Mouse (Mus musculus) ovary, postnatal 36 days (tissue): ENCODE data around the gene Galk2.

ENCODE experiments used
- DNase-seq: peaks from one replicate; pipeline ENCODE4 v3.0.0; 2022; ENCODE audit warnings: low spot score, mixed read lengths

The Galk2 gene

GRCm38 (mm10) chr2:125900797-125901410 is 42.0 kb downstream of the Galk2 start:
- DNase-seq: no peak

- DNase-seq: no peak
Measured at GRCm38 (mm10) chr2:125901426-125901825, 42.5 kb downstream of the Galk2 start.

- no peak for DNase-seq
Measured at GRCm38 (mm10) chr2:125906407-125907066, 47.6 kb downstream of the Galk2 start.

- no peak for DNase-seq
Measured at GRCm38 (mm10) chr2:125907580-125908255, 48.8 kb downstream of the Galk2 start.

- no peak for DNase-seq
Measured at GRCm38 (mm10) chr2:125914167-125914566, 55.3 kb downstream of the Galk2 start.

GRCm38 (mm10) chr2:125914713-125915112 is 55.8 kb downstream of the Galk2 start:
- no peak for DNase-seq

GRCm38 (mm10) chr2:125916652-125917296 is 57.9 kb downstream of the Galk2 start:
- DNase-seq: no peak

GRCm38 (mm10) chr2:125917297-125917679 is 58.4 kb downstream of the Galk2 start:
- DNase-seq: no peak

GRCm38 (mm10) chr2:125921273-125921672 is 62.4 kb downstream of the Galk2 start:
- DNase-seq: no peak

GRCm38 (mm10) chr2:125922149-125922548 is 63.2 kb downstream of the Galk2 start:
- DNase-seq: no peak

GRCm38 (mm10) chr2:125922877-125923276 is 64.0 kb downstream of the Galk2 start:
- DNase-seq: peak; percentile 22

- peak; percentile 38 for DNase-seq
Measured at GRCm38 (mm10) chr2:125923346-125923745, 64.4 kb downstream of the Galk2 start.

GRCm38 (mm10) chr2:125924554-125924953 is 65.6 kb downstream of the Galk2 start:
- no peak for DNase-seq

- DNase-seq: no peak
Measured at GRCm38 (mm10) chr2:125925081-125925480, 66.2 kb downstream of the Galk2 start.

GRCm38 (mm10) chr2:125929396-125929795 is 70.5 kb downstream of the Galk2 start:
- no peak for DNase-seq

- DNase-seq: no peak
Measured at GRCm38 (mm10) chr2:125929872-125930271, 71.0 kb downstream of the Galk2 start.

GRCm38 (mm10) chr2:125931193-125931592 is 72.3 kb downstream of the Galk2 start:
- no peak for DNase-seq

GRCm38 (mm10) chr2:125932734-125933133 is 73.8 kb downstream of the Galk2 start:
- no peak for DNase-seq

GRCm38 (mm10) chr2:125933977-125934376 is 75.1 kb downstream of the Galk2 start:
- DNase-seq: no peak

GRCm38 (mm10) chr2:125936396-125936795 is 77.5 kb downstream of the Galk2 start:
- DNase-seq: no peak

- no peak for DNase-seq
Measured at GRCm38 (mm10) chr2:125938993-125939642, 80.2 kb downstream of the Galk2 start.

- no peak for DNase-seq
Measured at GRCm38 (mm10) chr2:125941111-125941785, 82.3 kb downstream of the Galk2 start.
